Mouse (Mus musculus): ENCODE results near the gene Gm9964. TPM values are rescaled to one million over a fixed set of nuclear protein-coding genes. Genes with fewer than 3 reads are reported as not detected.
"Not testable (repeated sequence)": the region's sequence is repeated elsewhere in the genome, so short reads cannot be mapped to it uniquely, and the experiment has no call there.

Gene Gm9964
- total RNA-seq, 2 experiments from 2014 or later = not detected

- no peak for ATAC-seq (ENCODE audit: poor library complexity, severe bottlenecking)
Observed at GRCm38 (mm10) chr11:79303109-79303508, 6.4 kb upstream of the Gm9964 start.

- no peak for ATAC-seq (ENCODE audit: poor library complexity, severe bottlenecking)
Observed at GRCm38 (mm10) chr11:79299719-79300431, 3.2 kb upstream of the Gm9964 start.

- ATAC-seq (ENCODE audit: poor library complexity, severe bottlenecking) = peak; percentile 70
Observed at GRCm38 (mm10) chr11:79296167-79296566, 539 bp downstream of the Gm9964 start.

- ATAC-seq (ENCODE audit: poor library complexity, severe bottlenecking) = no peak
Observed at GRCm38 (mm10) chr11:79293971-79294370, 2.7 kb downstream of the Gm9964 start.

- ATAC-seq (ENCODE audit: poor library complexity, severe bottlenecking) = no peak
Observed at GRCm38 (mm10) chr11:79293025-79293424, 3.7 kb downstream of the Gm9964 start.

- ATAC-seq (ENCODE audit: poor library complexity, severe bottlenecking) = no peak
Observed at GRCm38 (mm10) chr11:79292130-79292529, 4.6 kb downstream of the Gm9964 start.

GRCm38 (mm10) chr11:79291651-79292050 lies 5.1 kb downstream of the Gm9964 start:
- no peak for ATAC-seq (ENCODE audit: poor library complexity, severe bottlenecking)

- 0 out of 2 replicates have a peak, but pooled peaks have one; percentile 22 for ATAC-seq (ENCODE audit: poor library complexity, severe bottlenecking)
Observed at GRCm38 (mm10) chr11:79290473-79290872, 6.2 kb downstream of the Gm9964 start.

GRCm38 (mm10) chr11:79288913-79289640 lies 7.6 kb downstream of the Gm9964 start:
- ATAC-seq (ENCODE audit: poor library complexity, severe bottlenecking) = no peak

- ATAC-seq (ENCODE audit: poor library complexity, severe bottlenecking) = no peak
Observed at GRCm38 (mm10) chr11:79288278-79288843, 8.3 kb downstream of the Gm9964 start.

- ATAC-seq (ENCODE audit: poor library complexity, severe bottlenecking) = peak; percentile 84
Observed at GRCm38 (mm10) chr11:79287447-79287846, 9.3 kb downstream of the Gm9964 start.

GRCm38 (mm10) chr11:79286305-79286799 lies 10.4 kb downstream of the Gm9964 start:
- ATAC-seq (ENCODE audit: poor library complexity, severe bottlenecking) = peak; percentile 46

- ATAC-seq (ENCODE audit: poor library complexity, severe bottlenecking) = no peak
Observed at GRCm38 (mm10) chr11:79283350-79284030, 13.2 kb downstream of the Gm9964 start.

- no peak for ATAC-seq (ENCODE audit: poor library complexity, severe bottlenecking)
Observed at GRCm38 (mm10) chr11:79281396-79281795, 15.3 kb downstream of the Gm9964 start.

GRCm38 (mm10) chr11:79279732-79280405 lies 16.8 kb downstream of the Gm9964 start:
- no peak for ATAC-seq (ENCODE audit: poor library complexity, severe bottlenecking)

GRCm38 (mm10) chr11:79273757-79274156 lies 22.9 kb downstream of the Gm9964 start:
- no peak for ATAC-seq (ENCODE audit: poor library complexity, severe bottlenecking)

- ATAC-seq (ENCODE audit: poor library complexity, severe bottlenecking) = no peak
Observed at GRCm38 (mm10) chr11:79273039-79273438, 23.7 kb downstream of the Gm9964 start.

GRCm38 (mm10) chr11:79267171-79267570 lies 29.5 kb downstream of the Gm9964 start:
- ATAC-seq (ENCODE audit: poor library complexity, severe bottlenecking) = no peak

- no peak for ATAC-seq (ENCODE audit: poor library complexity, severe bottlenecking)
Observed at GRCm38 (mm10) chr11:79264376-79264775, 32.3 kb downstream of the Gm9964 start.

- not testable (repeated sequence) for ATAC-seq (ENCODE audit: poor library complexity, severe bottlenecking)
Observed at GRCm38 (mm10) chr11:79260126-79260525, 36.6 kb downstream of the Gm9964 start.

All from megakaryocyte, adult 5-6 weeks (primary cell).